Mouse (Mus musculus): ENCODE results near the gene Mns1.

Gene Mns1

DNA sequence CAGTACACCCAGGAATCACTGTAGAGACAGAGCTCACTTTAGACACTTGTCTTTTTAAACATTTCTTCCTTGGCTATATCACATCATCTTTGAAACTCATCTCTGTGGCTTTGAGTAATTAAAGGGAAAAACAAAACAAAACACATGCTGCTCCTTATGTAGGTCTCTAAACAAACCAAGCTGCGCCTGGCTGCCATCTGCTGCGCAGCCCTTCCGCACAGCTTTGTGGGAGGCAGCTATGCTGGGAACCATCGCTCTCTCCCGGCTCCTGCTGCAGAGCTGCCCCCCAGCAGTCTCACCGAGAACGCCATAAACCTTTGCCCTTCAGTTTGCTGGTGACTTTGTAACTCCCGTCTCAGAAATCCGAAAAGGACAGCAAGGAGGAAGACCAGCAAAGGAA lies 37.7 kb downstream of the Mns1 start:
- DNase-seq (ENCODE audit: low read depth), result no peak

GRCm38 (mm10) chr9:72477306-72477705 lies 39.5 kb downstream of the Mns1 start:
- DNase-seq (ENCODE audit: low read depth), result no peak

GRCm38 (mm10) chr9:72479276-72479675 lies 41.5 kb downstream of the Mns1 start:
- no peak for DNase-seq (ENCODE audit: low read depth)

DNA sequence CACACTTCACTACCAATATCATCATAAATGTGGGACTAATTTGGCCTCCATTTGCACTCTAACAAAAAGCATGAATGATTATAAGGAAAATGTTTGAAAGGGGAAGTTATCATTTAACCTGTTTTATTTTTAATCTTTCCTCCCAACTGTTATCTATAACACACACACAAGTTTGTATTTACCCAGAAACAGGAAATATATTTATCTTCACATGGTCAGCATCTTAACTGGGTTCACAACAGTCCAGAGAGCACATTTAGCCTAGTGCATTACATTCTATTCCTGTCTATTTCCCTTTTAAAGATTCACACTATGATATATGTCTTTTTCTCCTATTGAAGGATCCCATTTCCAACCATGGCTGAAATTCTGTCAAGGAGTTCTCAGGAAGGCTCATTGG lies 50.7 kb downstream of the Mns1 start:
- no peak for DNase-seq (ENCODE audit: low read depth)

DNA sequence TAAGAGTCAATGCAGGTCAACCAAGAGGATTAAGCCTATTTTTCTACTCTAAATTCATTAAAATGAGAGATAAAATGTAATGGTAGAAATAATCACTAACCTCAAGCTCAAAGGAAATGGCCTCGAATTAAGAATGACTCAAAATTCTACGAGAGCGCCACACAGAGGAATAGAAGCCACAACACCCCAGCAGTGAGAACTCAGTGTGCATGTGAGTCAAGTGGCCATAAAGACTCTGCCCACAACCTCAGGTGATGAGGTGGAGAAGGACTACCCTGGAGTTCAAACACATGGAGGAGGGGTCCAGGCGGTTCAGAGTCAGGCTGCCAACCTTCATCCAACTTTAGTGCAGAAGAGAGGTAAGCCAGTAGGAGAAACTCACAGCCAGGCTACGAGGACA lies 51.3 kb downstream of the Mns1 start:
- DNase-seq (ENCODE audit: low read depth), result no peak

DNA sequence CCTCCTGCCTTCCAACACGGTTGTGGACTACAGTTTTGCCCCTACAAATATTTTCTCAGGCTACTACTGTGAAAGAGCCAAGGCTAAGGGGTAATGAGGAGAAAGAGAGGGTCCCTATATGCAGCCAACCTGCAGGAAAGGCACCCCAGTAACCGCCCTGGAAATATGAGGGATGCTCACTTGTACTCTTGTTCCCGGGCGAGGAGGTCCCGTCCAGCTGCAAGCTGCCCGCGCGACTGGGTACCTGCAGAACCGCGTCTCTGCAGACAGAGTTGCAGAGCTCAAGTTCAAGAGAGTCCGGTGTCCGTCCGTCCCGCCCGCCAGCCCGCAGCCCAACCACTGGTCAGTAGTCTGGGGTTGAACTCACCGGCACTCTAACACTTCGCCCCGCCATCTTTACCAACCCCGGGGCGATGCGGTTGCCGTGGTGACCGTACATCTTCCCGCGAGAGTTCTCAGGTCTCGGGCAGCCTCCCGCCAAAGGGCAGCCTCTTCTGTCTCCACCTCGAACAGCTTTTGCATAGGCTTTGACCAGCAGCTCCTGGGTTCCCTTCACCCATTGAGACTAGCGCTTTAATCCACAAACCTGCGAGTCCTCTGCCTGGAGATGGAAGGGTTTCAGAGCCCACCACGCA lies 53.9 kb downstream of the Mns1 start:
- DNase-seq (ENCODE audit: low read depth), result peak; percentile 92

GRCm38 (mm10) chr9:72492194-72492565 lies 54.4 kb downstream of the Mns1 start, which contains the start of gene Tex9:
TSS of gene Tex9 (minus strand) at chr9:72492212.
- no peak for DNase-seq (ENCODE audit: low read depth)

GRCm38 (mm10) chr9:72493465-72493864 lies 55.7 kb downstream of the Mns1 start:
- peak; percentile 50 for DNase-seq (ENCODE audit: low read depth)

GRCm38 (mm10) chr9:72493984-72494685 lies 56.3 kb downstream of the Mns1 start:
- DNase-seq (ENCODE audit: low read depth), result no peak

DNA sequence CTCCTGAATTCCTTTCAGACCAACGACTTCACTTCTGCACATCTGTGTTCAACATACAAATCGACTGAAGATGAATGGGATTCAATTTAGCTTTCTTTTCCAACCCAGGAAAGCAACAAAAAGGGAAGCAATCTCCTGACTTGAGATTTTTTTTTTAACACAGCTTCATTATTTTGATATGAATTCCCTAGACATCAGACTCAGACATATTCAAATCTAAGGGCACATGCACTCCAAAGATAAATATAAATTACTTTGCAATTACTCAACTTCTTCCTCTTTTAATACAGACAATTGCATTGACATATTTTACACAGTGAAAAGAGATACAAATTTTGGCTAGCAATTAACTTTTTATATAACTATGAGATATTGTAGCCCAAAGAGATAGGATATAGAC lies 58.9 kb downstream of the Mns1 start:
- DNase-seq (ENCODE audit: low read depth), result no peak

- DNase-seq (ENCODE audit: low read depth), result no peak
Measured at GRCm38 (mm10) chr9:72497171-72497570, 59.4 kb downstream of the Mns1 start.

Data from induced T-regulatory cell, adult 2 months (primary cell).